Mouse (Mus musculus) brain, embryonic 14.5 days (tissue): Measurements from ENCODE around the gene Lamtor3.

ENCODE experiments used
- CTCF ChIP-seq: fragments of 200-500 bp; IDR thresholded peaks from 2 replicates; pipeline ENCODE4 v1.5.1; 2012; ENCODE audit warnings: inconsistent platforms, mild to moderate bottlenecking, moderate library complexity, borderline replicate concordance; ENCODE audit not compliant: insufficient read depth, insufficient read length; ENCODE audit errors: extremely low read depth
- POLR2A ChIP-seq: fragments of 200-500 bp; IDR thresholded peaks from 2 replicates; pipeline ENCODE4 v1.6.1; 2012; ENCODE audit warnings: mild to moderate bottlenecking, inconsistent platforms, borderline replicate concordance; ENCODE audit not compliant: poor library complexity, insufficient read depth, insufficient read length, severe bottlenecking; ENCODE audit errors: extremely low read depth

DNA sequence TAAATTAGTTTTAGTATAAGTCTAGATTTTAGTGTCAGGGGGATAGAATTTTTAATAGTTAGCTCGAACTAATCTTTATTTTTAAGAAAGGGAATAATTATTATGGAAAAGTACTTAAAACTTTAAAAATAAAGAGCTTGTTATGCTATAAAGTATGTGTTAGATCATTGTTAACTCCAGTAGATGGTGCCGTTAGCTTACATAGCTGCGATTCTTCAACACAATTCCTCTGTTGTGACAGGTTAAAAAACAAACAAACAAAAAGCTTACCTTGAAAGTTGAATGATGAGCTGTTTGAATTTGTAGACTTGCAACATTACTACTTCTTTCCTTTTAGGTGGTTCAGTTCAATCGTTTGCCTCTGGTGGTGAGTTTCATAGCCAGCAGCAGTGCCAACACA lies 8.7 kb downstream of the Lamtor3 start:
- TF ChIP-seq POLR2A = no peak
- TF ChIP-seq CTCF = no peak
